Mouse (Mus musculus): ENCODE data around the gene Catip. TPM values are rescaled to one million over a fixed set of nuclear protein-coding genes. Genes with fewer than 3 reads are reported as not detected.
"Not testable (repeated sequence)": the region's sequence is repeated elsewhere in the genome, so short reads cannot be mapped to it uniquely, and the experiment has no call there.

Catip gene
- total RNA-seq (2015) (0.37 TPM in 1 of 2 replicates, not detected in the other), total RNA-seq (2017) (not detected in 2 replicates)

DNA sequence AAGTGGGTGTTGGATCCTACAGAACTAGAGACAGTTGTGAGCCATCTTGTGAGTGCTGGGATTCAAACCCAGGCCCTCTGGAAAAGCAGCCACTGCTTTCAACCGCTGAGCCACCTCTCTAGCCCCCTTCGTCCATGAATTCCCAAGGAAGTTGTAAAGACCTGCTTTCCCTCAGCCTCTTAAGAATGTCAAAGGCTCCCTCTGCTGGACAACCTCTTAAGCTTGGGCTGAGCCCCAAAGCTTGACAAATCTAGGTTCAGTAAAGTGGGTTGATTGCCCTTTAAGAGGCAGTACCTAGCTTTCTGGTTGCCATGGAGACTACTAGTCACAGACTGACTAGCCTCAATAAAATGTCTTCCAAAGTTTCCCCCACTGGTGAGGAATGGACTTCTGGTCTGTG is at the start of gene Catip:
Catip (plus strand) TSS at position 297 of the 400 bp plus-strand sequence.
- ATAC-seq (replicated peaks; ENCODE audit: poor library complexity) = peak; percentile 73

DNA sequence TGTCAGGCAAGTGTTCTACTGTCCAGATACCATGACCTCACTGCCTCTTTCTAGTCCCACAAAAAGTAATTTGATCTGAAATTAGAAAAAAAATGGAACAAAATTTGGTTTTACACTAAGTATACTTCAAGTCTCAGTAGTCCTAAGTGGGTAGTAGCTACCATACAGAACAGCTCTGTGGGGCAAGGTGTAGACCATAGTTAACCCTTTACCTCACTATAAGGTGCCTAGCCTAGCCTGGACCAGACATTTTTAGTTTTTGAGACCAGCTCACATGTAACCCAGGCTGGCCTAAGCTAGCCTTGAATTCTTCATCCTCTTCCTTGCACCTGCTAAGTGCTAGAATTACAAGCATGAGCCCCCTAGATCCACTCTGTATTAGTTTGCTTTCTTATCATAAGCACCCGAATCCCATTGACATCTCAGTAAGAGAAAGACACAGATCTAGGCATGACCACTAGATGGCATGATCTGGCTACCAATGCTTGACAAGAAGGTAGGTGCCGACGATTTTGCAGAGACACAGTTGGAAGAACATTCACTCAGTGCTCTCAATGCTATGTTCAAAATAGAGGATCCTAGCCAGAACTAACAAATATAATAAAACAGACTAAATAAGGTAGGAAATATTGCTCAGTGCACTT is 48.7 kb upstream of the Catip start:
- ATAC-seq (replicated peaks; ENCODE audit: poor library complexity) = peak; percentile 94

DNA sequence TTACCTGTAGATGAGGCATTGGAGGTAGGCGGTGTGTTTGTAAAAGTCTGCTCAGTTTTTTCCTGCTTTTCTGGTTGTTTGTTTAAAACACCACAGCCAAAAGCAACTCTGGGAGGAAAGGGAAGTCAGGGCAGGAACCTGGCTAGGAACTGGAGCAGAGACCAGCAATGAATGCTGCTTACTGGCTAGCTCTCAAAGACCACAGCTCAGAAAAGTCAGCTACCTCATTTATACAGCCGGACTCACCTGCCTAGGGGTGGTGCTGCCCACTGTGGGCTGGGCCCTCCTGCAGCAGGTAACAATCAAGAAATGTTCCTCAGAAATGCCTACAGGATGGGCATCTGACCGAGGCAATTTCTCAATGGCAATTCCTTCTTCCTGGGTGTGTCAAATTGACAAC is 47.1 kb upstream of the Catip start:
- ATAC-seq (replicated peaks; ENCODE audit: poor library complexity) = no peak

- ATAC-seq (replicated peaks; ENCODE audit: poor library complexity) = no peak
These were observed 45.6 kb upstream of the Catip start for GRCm38 (mm10) chr1:74316114-74316827.

DNA sequence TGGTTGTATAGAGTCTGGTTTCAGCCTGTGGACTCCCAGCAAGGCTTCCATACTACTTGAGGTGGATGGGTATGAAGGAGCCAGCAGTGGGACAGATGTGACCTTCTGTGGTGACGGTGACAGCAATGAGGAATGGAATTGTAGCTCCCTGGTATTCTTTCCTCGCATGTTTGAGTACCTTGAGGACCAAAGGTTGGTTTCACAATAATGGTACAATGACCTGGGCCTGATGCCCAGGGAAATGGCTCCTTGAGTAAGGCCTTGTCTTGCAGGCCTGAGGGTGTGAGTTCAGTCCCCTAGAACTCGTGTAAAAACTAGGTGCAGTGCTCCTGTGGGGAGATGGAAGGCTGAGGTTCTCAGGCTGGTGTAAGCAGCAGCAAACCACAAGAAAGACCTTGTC is 43.2 kb upstream of the Catip start:
- ATAC-seq (replicated peaks; ENCODE audit: poor library complexity) = no peak

DNA sequence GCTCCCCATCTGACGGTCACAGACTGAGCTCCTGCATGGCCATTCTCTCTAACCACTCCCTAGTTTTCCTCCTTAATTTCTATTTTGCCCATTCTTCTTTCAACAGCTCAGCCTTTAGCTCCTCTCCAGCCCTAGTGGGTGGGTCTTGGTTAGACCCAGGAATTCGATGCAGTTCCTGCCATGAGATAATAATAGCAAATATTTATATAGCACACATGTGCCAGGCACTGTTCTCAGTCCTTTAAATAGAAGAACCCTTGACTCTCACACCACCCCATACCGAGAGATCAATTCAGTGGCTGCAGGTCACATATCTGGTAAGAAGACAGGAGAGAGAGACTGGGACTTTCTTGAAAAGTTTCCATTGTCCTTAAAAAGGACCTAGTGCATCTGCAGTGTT is 40.5 kb upstream of the Catip start:
- no peak for ATAC-seq (replicated peaks; ENCODE audit: poor library complexity)

DNA sequence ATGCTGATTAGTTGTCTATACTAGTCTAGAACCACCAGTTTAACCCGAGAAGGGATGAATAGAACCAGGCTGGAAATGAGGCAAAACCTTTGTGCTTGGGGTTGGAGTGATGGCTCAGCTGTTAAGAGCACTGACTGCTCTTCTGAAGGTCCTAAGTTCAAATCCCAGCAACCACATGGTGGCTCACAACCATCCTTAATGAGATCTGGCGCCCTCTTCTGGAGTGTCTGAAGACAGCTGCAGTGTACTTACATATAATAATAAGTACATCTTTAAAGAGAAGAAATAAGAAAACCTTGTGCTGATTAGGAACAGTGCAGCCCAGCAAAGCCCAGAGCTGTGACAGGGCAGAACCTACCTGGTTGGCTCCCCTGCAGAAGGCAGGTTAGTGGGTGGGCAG is 35.0 kb upstream of the Catip start:
- not testable (repeated sequence) for ATAC-seq (replicated peaks; ENCODE audit: poor library complexity)

DNA sequence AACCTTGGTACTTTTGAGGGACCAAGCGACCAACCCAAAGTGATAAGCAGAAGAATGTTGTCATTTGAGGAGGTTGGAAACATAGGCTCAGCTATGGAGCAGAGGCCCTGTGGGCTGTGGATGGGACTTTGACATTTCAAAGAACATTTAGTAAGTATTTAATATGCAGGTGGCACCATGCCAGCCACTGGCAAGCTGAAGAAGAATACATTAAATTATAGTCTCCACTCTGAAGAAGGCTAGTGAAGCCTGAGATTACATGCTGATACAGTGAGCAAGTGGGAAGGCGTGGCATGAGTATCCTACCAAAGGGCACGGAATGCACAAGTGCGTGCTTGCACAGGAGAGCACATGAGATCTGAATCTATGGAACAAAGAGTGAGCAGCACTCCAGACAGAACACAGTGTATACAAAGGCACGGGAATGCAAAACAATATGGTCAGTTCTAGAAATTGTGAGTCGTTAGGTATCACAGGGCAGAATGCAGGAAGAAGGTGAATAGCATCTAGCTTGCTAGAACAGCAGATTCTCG is 31.9 kb upstream of the Catip start:
- ATAC-seq (replicated peaks; ENCODE audit: poor library complexity) = no peak

GRCm38 (mm10) chr1:74331046-74331681 is 30.7 kb upstream of the Catip start:
- ATAC-seq (replicated peaks; ENCODE audit: poor library complexity) = peak; percentile 12

GRCm38 (mm10) chr1:74332241-74332763 is 29.6 kb upstream of the Catip start:
- ATAC-seq (replicated peaks; ENCODE audit: poor library complexity) = peak; percentile 87

DNA sequence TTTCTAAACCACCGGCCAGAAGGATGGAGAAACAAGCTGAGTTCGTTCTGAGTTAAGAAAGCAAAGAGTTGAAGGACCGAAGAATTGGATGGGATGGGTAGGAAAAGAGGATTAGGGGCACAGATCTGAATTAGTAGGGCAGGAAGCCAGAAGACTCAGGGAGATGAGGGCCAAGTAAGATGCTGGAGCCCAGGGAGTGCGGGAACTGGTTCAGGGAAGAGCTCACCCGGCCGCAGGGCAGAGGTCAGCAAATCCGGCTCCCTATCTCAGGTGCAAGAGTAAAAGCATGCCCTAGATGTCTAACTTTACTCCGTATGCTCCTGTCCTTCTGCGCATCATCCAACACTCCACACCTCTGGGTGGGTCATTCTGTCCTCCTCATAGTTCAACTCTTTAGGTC is 29.0 kb upstream of the Catip start:
- no peak for ATAC-seq (replicated peaks; ENCODE audit: poor library complexity)

- no peak for ATAC-seq (replicated peaks; ENCODE audit: poor library complexity)
These were observed 27.3 kb upstream of the Catip start for GRCm38 (mm10) chr1:74334607-74335006.

DNA sequence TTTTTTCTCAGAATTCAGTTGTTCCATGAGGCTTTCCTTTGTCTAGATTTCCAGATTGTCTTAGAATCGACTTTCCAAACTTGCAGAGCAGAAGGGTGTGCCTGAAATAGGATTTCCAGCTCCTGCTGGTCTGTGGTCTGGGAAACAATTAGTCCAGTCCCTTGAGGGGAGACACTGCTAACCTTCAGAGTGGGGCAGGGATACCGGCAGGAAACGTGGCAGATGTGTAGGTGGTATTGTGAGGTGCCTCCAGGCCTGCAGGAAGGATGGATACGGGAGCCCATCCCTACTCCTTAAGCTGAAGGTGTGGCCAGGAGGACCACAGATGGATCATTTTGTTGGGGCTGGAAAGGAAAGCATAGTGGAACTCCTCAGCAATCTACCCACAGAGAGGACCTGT is 26.9 kb upstream of the Catip start:
- ATAC-seq (replicated peaks; ENCODE audit: poor library complexity) = no peak

GRCm38 (mm10) chr1:74335436-74336170 is 26.3 kb upstream of the Catip start:
- no peak for ATAC-seq (replicated peaks; ENCODE audit: poor library complexity)

GRCm38 (mm10) chr1:74337241-74337771 is 24.6 kb upstream of the Catip start:
- ATAC-seq (replicated peaks; ENCODE audit: poor library complexity) = no peak

- ATAC-seq (replicated peaks; ENCODE audit: poor library complexity) = no peak
These were observed 23.9 kb upstream of the Catip start for GRCm38 (mm10) chr1:74338013-74338412.

- no peak for ATAC-seq (replicated peaks; ENCODE audit: poor library complexity)
These were observed 23.3 kb upstream of the Catip start for GRCm38 (mm10) chr1:74338626-74339025.

DNA sequence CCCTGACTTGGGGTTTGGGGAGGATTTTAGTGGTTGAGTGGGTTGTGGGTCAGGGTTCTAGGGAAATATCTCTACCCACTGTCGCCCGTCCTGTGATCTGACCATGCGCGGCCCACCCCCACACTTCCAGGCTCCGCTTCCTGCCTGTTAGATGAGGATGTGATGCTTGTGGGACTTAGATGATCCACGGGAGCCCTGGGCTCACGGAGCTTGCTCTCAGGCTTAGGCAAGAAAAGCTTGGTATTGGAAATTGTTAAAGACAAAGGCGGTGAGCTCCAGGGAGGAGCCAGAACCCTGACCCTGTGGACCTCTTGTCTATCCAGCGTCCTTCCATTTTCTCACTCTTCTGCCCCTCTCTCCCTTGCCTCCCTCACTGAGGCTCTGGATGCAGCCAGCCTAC is 22.0 kb upstream of the Catip start:
- no peak for ATAC-seq (replicated peaks; ENCODE audit: poor library complexity)

DNA sequence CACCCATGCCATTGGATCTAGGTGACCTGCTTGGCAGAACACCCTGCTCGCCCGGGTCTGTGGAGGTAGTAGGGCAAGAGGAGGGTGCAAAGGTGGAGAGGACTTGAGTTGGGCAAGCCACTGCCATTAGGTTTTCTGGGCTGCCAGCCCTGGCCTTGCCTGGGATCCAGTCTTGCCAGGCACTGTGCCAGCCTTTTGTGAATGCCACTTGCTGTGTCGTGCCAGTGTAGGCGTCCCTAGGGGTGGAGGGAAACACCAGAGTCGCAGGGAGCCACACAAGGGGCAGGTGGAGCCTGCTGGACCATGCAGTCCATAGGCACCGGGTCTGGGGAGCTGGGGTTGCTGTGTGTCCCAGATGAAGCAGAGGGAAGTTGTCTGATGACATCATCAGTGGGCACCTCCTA is 21.5 kb upstream of the Catip start:
- ATAC-seq (replicated peaks; ENCODE audit: poor library complexity) = no peak

DNA sequence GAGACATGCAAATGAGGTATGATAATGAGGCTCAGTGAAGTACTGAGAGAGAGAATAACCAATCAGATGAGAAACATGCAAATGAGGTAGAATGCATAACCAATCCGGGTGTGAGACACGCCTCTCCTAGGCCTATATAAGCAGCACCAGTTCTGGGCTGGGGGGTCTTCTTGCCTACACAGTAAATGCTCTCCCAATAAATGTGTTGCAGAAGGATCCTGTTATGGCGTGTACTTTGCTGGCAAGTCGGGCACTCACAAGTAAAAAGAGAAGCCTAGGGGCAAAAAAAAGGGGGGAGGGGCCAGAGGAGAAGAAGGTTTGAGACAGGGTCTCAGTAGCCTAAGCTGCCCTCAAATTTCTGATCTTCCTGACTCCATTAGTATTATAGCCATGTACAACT is 20.9 kb upstream of the Catip start:
- not testable (repeated sequence) for ATAC-seq (replicated peaks; ENCODE audit: poor library complexity)

DNA sequence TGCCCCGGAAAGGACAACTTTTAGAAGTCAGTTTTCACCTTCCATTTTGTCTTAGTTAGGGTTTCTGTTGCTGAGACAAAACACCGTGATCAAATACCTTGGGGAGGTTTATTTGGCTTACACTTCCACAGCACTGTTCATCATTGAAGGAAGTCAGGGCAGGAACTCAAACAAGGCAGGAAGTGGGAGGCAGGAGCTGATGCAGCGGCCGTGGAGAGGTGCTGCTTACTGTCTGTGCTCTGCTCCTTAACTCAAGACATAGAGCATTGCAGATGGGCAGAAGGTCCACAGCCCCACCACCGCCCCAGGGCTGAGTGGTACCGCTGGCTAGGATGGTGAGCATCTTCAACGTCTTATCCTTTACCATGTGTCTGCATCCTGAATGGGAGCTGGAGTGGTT is 20.0 kb upstream of the Catip start:
- ATAC-seq (replicated peaks; ENCODE audit: poor library complexity) = no peak

All from megakaryocyte progenitor cell, adult 5-6 weeks (primary cell).